Mouse (Mus musculus): ENCODE measurements around the gene Nxph3.

DNA sequence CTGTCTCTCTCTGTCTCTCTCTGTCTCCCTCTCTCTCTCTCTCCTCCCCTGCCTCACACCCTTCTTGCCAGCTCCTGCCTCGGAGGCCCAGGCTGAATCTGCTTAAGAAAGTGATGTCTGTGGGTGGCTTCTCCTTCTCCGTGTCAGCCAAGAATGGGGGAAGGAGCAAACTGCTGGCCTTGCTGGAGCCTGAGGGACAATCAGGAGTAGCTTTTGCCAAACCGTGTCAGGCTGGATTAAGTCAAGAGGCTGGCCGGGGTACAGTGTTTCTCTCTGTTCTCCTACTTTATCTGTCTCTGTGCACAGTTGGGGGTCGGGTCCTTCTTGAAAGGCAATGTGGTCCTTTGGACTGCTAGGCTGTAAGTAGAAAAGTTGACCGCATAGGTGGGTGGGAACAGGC lies 43.3 kb upstream of the Nxph3 start:
- no peak for TF ChIP-seq CTCF (IDR thresholded peaks at IDR 0.05; ENCODE audit: low read depth)
- TF ChIP-seq EP300 (IDR thresholded peaks at IDR 0.05; ENCODE audit: low read depth), result no peak

Measured in liver, embryonic 14.5 days (tissue).